Mouse (Mus musculus): Measurements from ENCODE around the gene Rbm4. TPM values are rescaled to one million over a fixed set of nuclear protein-coding genes. Genes with fewer than 3 reads are reported as not detected.
A peak's percentile ranks its signal among the peaks of the same experiment; 100 is the strongest.
"Not testable (repeated sequence)": the region's sequence is repeated elsewhere in the genome, so short reads cannot be mapped to it uniquely, and the experiment has no call there.

The Rbm4 gene
- total RNA-seq, 2 experiments from 2014 or later: 37.0 to 57.1 TPM

GRCm38 (mm10) chr19:4799083-4799482 is 5.4 kb upstream of the Rbm4 start:
- ATAC-seq (replicated peaks; ENCODE audit: poor library complexity): no peak

GRCm38 (mm10) chr19:4797846-4798245 is 4.1 kb upstream of the Rbm4 start:
- no peak for ATAC-seq (replicated peaks; ENCODE audit: poor library complexity)

GRCm38 (mm10) chr19:4795929-4796328 is 2.2 kb upstream of the Rbm4 start:
- ATAC-seq (replicated peaks; ENCODE audit: poor library complexity): no peak

- peak; percentile 13; the same call in 1 of the 2 replicates for ATAC-seq (replicated peaks; ENCODE audit: poor library complexity)
Observed at GRCm38 (mm10) chr19:4793281-4793830, 345 bp downstream of the Rbm4 start.

- ATAC-seq (replicated peaks; ENCODE audit: poor library complexity): no peak
Observed at GRCm38 (mm10) chr19:4786313-4786712, 7.4 kb downstream of the Rbm4 start.

GRCm38 (mm10) chr19:4785206-4785605 is 8.5 kb downstream of the Rbm4 start:
- ATAC-seq (replicated peaks; ENCODE audit: poor library complexity): no peak

- ATAC-seq (replicated peaks; ENCODE audit: poor library complexity): no peak
Observed at GRCm38 (mm10) chr19:4782891-4783290, 10.8 kb downstream of the Rbm4 start.

GRCm38 (mm10) chr19:4772785-4773184 is 20.9 kb downstream of the Rbm4 start:
- ATAC-seq (replicated peaks; ENCODE audit: poor library complexity): no peak

GRCm38 (mm10) chr19:4767507-4768148 is 26.1 kb downstream of the Rbm4 start:
- ATAC-seq (replicated peaks; ENCODE audit: poor library complexity): no peak

- no peak for ATAC-seq (replicated peaks; ENCODE audit: poor library complexity)
Observed at GRCm38 (mm10) chr19:4762876-4763275, 30.8 kb downstream of the Rbm4 start.

GRCm38 (mm10) chr19:4760544-4760943 is 33.2 kb downstream of the Rbm4 start:
- not testable (repeated sequence) for ATAC-seq (replicated peaks; ENCODE audit: poor library complexity)

GRCm38 (mm10) chr19:4756921-4757320 is 36.8 kb downstream of the Rbm4 start:
- ATAC-seq (replicated peaks; ENCODE audit: poor library complexity): no peak

- peak; percentile 93 for ATAC-seq (replicated peaks; ENCODE audit: poor library complexity)
Observed at GRCm38 (mm10) chr19:4756193-4756911, 37.3 kb downstream of the Rbm4 start, which contains the start of gene Rbm4b. Gene Rbm4b, plus strand, starts transcription at chr19:4756497.

- peak; percentile 89 for ATAC-seq (replicated peaks; ENCODE audit: poor library complexity)
Observed at GRCm38 (mm10) chr19:4755565-4756192, 38.0 kb downstream of the Rbm4 start.

- ATAC-seq (replicated peaks; ENCODE audit: poor library complexity): no peak
Observed at GRCm38 (mm10) chr19:4749975-4750374, 43.7 kb downstream of the Rbm4 start.

- ATAC-seq (replicated peaks; ENCODE audit: poor library complexity): no peak
Observed at GRCm38 (mm10) chr19:4748493-4748892, 45.2 kb downstream of the Rbm4 start.

GRCm38 (mm10) chr19:4747631-4748312 is 45.9 kb downstream of the Rbm4 start:
- ATAC-seq (replicated peaks; ENCODE audit: poor library complexity): no peak

- ATAC-seq (replicated peaks; ENCODE audit: poor library complexity): no peak
Observed at GRCm38 (mm10) chr19:4746611-4747010, 47.1 kb downstream of the Rbm4 start.

GRCm38 (mm10) chr19:4745681-4746080 is 48.0 kb downstream of the Rbm4 start:
- ATAC-seq (replicated peaks; ENCODE audit: poor library complexity): no peak

- ATAC-seq (replicated peaks; ENCODE audit: poor library complexity): no peak
Observed at GRCm38 (mm10) chr19:4745057-4745456, 48.6 kb downstream of the Rbm4 start.

- no peak for ATAC-seq (replicated peaks; ENCODE audit: poor library complexity)
Observed at GRCm38 (mm10) chr19:4744026-4744425, 49.7 kb downstream of the Rbm4 start.
